Mouse (Mus musculus): Measurements from ENCODE around the gene Tmem95. TPM values are rescaled to one million over a fixed set of nuclear protein-coding genes. Genes with fewer than 3 reads are reported as not detected.

The Tmem95 gene
- polyA plus RNA-seq, 1 experiment = not detected

GRCm38 (mm10) chr11:69911701-69912100, 33.9 kb upstream of the Tmem95 start:
- TF ChIP-seq CTCF (IDR thresholded peaks at IDR 0.05; ENCODE audit: insufficient read depth, low read length) (no peak), POLR2A (IDR thresholded peaks at IDR 0.05; ENCODE audit: borderline replicate concordance, extremely low read depth, low read depth, low read length) (no peak)
- no peak overlapping the region for H3K4me3 ChIP-seq (replicated peaks; ENCODE audit: extremely low read depth, low read depth, low read length)
- 83% methylated on average over 6 of the region's 6 CpGs for WGBS
- no peak for DNase-seq
- H3K4me1 ChIP-seq (ENCODE audit: control insufficient read depth, insufficient read depth, low read length) = peaks cover 18% of the 10 kb centered on the region

GRCm38 (mm10) chr11:69910781-69911560, 33.2 kb upstream of the Tmem95 start:
- peaks cover 18% of the 10 kb centered on the region for H3K4me1 ChIP-seq (ENCODE audit: control insufficient read depth, insufficient read depth, low read length)
- TF ChIP-seq POLR2A (IDR thresholded peaks at IDR 0.05; ENCODE audit: borderline replicate concordance, extremely low read depth, low read depth, low read length) (no peak), CTCF (IDR thresholded peaks at IDR 0.05; ENCODE audit: insufficient read depth, low read length) (no peak)
- WGBS = 94% methylated on average over 17 of the region's 17 CpGs
- DNase-seq = no peak
- no peak overlapping the region for H3K4me3 ChIP-seq (replicated peaks; ENCODE audit: extremely low read depth, low read depth, low read length)

GRCm38 (mm10) chr11:69910177-69910576, 32.4 kb upstream of the Tmem95 start:
- Histone ChIP-seq H3K4me1 (ENCODE audit: control insufficient read depth, insufficient read depth, low read length) (peaks cover 14% of the 10 kb centered on the region), H3K4me3 (replicated peaks; ENCODE audit: extremely low read depth, low read depth, low read length) (no peak overlapping the region)
- 94% methylated on average over 8 of the region's 8 CpGs for WGBS
- TF ChIP-seq CTCF (IDR thresholded peaks at IDR 0.05; ENCODE audit: insufficient read depth, low read length) = no peak
- TF ChIP-seq POLR2A (IDR thresholded peaks at IDR 0.05; ENCODE audit: borderline replicate concordance, extremely low read depth, low read depth, low read length) = no peak
- DNase-seq = no peak

- no peak for DNase-seq
- 91% methylated on average over 5 of the region's 5 CpGs for WGBS
- Histone ChIP-seq H3K4me1 (ENCODE audit: control insufficient read depth, insufficient read depth, low read length) (peaks cover 5% of the 10 kb centered on the region), H3K4me3 (replicated peaks; ENCODE audit: extremely low read depth, low read depth, low read length) (no peak overlapping the region)
- TF ChIP-seq CTCF (IDR thresholded peaks at IDR 0.05; ENCODE audit: insufficient read depth, low read length) (no peak), POLR2A (IDR thresholded peaks at IDR 0.05; ENCODE audit: borderline replicate concordance, extremely low read depth, low read depth, low read length) (no peak)
These were observed 31.4 kb upstream of the Tmem95 start for GRCm38 (mm10) chr11:69909174-69909573.

- no peak overlapping the region for H3K4me3 ChIP-seq (replicated peaks; ENCODE audit: extremely low read depth, low read depth, low read length)
- DNase-seq = no peak
- H3K4me1 ChIP-seq (ENCODE audit: control insufficient read depth, insufficient read depth, low read length) = peaks cover 5% of the 10 kb centered on the region
- 92% methylated on average over 11 of the region's 11 CpGs for WGBS
- TF ChIP-seq POLR2A (IDR thresholded peaks at IDR 0.05; ENCODE audit: borderline replicate concordance, extremely low read depth, low read depth, low read length) = no peak
- no peak for TF ChIP-seq CTCF (IDR thresholded peaks at IDR 0.05; ENCODE audit: insufficient read depth, low read length)
These were observed 30.8 kb upstream of the Tmem95 start for GRCm38 (mm10) chr11:69908645-69909044.

- TF ChIP-seq POLR2A (IDR thresholded peaks at IDR 0.05; ENCODE audit: borderline replicate concordance, extremely low read depth, low read depth, low read length) (no peak), CTCF (IDR thresholded peaks at IDR 0.05; ENCODE audit: insufficient read depth, low read length) (no peak)
- H3K4me1 ChIP-seq (ENCODE audit: control insufficient read depth, insufficient read depth, low read length) = peaks cover 3% of the 10 kb centered on the region; the same call in 1 of the 2 replicates
- no peak overlapping the region for H3K4me3 ChIP-seq (replicated peaks; ENCODE audit: extremely low read depth, low read depth, low read length)
- 93% methylated on average over 9 of the region's 9 CpGs for WGBS
- DNase-seq = no peak
These were observed 26.5 kb upstream of the Tmem95 start for GRCm38 (mm10) chr11:69904311-69904710.

- no peak for TF ChIP-seq POLR2A (IDR thresholded peaks at IDR 0.05; ENCODE audit: borderline replicate concordance, extremely low read depth, low read depth, low read length)
- no peak for TF ChIP-seq CTCF (IDR thresholded peaks at IDR 0.05; ENCODE audit: insufficient read depth, low read length)
- Histone ChIP-seq H3K4me1 (ENCODE audit: control insufficient read depth, insufficient read depth, low read length) (peaks cover 3% of the 10 kb centered on the region; the same call in 1 of the 2 replicates), H3K4me3 (replicated peaks; ENCODE audit: extremely low read depth, low read depth, low read length) (no peak overlapping the region)
- 84% methylated on average over 13 of the region's 13 CpGs for WGBS
- no peak for DNase-seq
These were observed 25.2 kb upstream of the Tmem95 start for GRCm38 (mm10) chr11:69902972-69903371.

- Histone ChIP-seq H3K4me3 (replicated peaks; ENCODE audit: extremely low read depth, low read depth, low read length) (peak overlapping the region; percentile 77), H3K4me1 (ENCODE audit: control insufficient read depth, insufficient read depth, low read length) (peaks cover 3% of the 10 kb centered on the region; the same call in 1 of the 2 replicates)
- TF ChIP-seq CTCF (IDR thresholded peaks at IDR 0.05; ENCODE audit: insufficient read depth, low read length) (no peak), POLR2A (IDR thresholded peaks at IDR 0.05; ENCODE audit: borderline replicate concordance, extremely low read depth, low read depth, low read length) (no peak)
- under 1% methylated on average over 39 of the region's 39 CpGs for WGBS
- DNase-seq = no peak
These were observed 24.2 kb upstream of the Tmem95 start for GRCm38 (mm10) chr11:69901993-69902392.

- DNase-seq = peak; percentile 91
- Histone ChIP-seq H3K4me1 (ENCODE audit: control insufficient read depth, insufficient read depth, low read length) (peaks cover 3% of the 10 kb centered on the region; the same call in 1 of the 2 replicates), H3K4me3 (replicated peaks; ENCODE audit: extremely low read depth, low read depth, low read length) (peak overlapping the region; percentile 77)
- under 1% methylated on average over 42 of the region's 42 CpGs for WGBS
- TF ChIP-seq POLR2A (IDR thresholded peaks at IDR 0.05; ENCODE audit: borderline replicate concordance, extremely low read depth, low read depth, low read length) (peak; percentile 89; the same call in 1 of the 2 replicates), CTCF (IDR thresholded peaks at IDR 0.05; ENCODE audit: insufficient read depth, low read length) (no peak)
These were observed 23.6 kb upstream of the Tmem95 start for GRCm38 (mm10) chr11:69901406-69901846.

All from lung, adult 2 months (tissue).